Mouse (Mus musculus) large intestine, adult 2 months (tissue): ENCODE measurements around the gene Gm20498. TPM values are rescaled to one million over a fixed set of nuclear protein-coding genes. Genes with fewer than 3 reads are reported as not detected.
"Not testable (repeated sequence)": the region's sequence is repeated elsewhere in the genome, so short reads cannot be mapped to it uniquely, and the experiment has no call there.

Experiments used
- DNase-seq: peaks from one replicate; pipeline ENCODE4 v3.0.0-alpha.2; 2012; ENCODE audit warnings: low read depth, low spot score
- WGBS: fragments of 180-500 bp; shearing (Covaris S2); methylation state at CpG from one replicate; pipeline ENCODE4 v1.1.7; 2018; 5-methylcytosine and 5-hydroxymethylcytosine counted together
- polyA plus RNA-seq: library from polyadenylated mRNA; depleted of rRNA; stranded (reverse); fragments of >200 nt; gene quantifications from 2 replicates; pipeline ENCODE4 v1.2.3, GENCODE M21; 2012; rRNA removed

Gene Gm20498
- polyA plus RNA-seq, 1 experiment, result 13.8 TPM

GRCm38 (mm10) chr12:81379364-81379763 lies 153.3 kb downstream of the Gm20498 start, which contains the start of gene Gm4787:
Gm4787 (minus strand) TSS chr12:81379464.
- not testable (repeated sequence) for DNase-seq
- 96% methylated on average over 1 of the region's 1 CpGs for WGBS

DNA sequence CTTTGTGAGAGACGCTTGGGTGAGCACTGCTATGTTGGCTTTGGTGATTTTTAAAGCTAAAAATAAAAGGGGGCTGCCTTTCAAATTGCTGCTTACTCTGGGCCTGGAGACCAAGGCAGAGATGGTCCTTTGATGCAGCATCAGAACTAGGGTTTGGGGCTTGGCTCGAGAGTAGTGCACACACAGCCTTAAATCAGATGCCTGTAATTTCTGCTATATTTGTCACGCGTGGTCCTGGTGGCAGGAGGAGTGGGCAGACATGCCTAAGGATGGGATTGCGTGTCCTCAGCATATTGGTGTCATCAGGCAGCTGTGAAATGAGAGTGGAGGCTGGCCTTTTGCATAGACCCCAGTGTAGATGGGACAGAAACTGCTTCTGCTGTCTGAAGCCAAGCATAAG lies 198.9 kb downstream of the Gm20498 start:
- no peak for DNase-seq
- 70% methylated on average over 5 of the region's 5 CpGs for WGBS

DNA sequence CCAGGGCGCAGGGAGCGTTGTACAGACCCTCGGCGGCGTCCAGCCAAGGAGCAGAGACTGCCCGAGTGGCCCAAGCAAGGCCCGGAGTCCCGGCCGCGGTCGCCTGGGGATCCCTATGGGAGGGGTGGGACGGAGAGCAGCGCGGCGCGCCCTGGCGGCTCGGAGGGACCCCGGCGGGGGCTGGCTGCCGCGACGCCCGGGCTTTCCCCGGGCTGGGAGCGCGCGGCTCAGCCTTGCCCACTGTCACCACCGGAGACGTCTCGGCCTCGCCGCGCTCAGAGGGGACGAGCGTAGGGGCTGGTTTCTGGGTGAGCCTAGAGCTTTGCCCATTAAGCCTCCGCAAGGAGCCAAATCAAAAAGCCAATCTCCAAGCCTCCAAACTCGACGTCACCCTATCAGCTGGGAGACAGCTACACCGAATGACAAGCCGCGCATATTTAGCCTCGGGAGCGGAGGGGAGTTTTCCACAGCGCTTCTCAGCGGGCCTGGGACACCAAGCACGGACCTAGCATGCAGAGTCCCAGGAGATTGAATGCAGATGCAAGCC lies 199.8 kb downstream of the Gm20498 start, which contains the start of gene Slc8a3:
Slc8a3 (minus strand) TSS at position 306 of the 547 bp plus-strand sequence.
- DNase-seq, result no peak
- WGBS, result 2% methylated on average over 47 of the region's 47 CpGs

DNA sequence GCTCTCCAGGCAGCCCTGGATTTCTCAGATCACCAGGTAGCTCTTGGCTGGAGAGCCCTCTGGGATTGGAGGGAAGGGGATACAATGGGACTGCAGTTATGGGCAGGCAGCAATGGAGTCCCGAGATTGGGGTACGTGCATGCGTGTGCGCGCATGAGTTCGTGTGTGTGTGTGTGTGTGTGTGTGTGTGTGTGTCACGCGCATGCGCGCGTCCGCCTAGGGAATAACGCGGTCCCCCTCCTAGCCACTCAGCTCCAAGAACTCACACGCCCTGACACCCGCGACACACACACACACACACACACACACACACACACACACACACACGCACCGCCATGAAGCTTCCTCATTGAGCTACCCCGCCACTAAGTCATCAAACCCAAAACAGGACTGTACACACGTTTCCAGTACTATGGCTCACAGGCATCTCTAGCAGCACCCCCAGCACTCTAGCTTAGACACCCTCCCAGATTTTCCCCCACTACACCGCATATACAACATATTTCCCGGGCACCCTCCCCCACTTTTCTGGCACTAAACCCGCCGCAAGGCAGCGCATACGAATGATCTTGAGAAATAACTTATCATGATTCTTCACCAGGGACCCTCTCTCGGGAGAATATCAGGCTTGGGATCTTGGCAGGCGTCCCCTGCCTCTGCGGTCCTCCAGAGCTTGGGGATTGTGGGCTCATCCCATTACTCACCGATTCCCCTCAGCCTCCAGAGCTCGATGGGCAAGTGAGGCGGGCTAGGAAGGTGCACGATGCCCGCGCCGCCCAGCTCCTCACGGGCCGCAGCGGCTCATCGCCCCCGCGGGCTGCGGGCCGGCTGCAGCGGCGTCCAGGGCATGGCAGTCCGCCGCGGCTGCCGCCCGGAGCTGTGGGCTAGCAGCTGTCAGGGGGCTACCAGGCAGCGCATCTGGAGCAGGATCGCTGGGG lies 200.5 kb downstream of the Gm20498 start:
- DNase-seq, result no peak
- 2% methylated on average over 46 of the region's 54 CpGs for WGBS

GRCm38 (mm10) chr12:81331046-81331638 lies 201.6 kb downstream of the Gm20498 start:
- WGBS, result 45% methylated on average over 5 of the region's 5 CpGs
- no peak for DNase-seq

DNA sequence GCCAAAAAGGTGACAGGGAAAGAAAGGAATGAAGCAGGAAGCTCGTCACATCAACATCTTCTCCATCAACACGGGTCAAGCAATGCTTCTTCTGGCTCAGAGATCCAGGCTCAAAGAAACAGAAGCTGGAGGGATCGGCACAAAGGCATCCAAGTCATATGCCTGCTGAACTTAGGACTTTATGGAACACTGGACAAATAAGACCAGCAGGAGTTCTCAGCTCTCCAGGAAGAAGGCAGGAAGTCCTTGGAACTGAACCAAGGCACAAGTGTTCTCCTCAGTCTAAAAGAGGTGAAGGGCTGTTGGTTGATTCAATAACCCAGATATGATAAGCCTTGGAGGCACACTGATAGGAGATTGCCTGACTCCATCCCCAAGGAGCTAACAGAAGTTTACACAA lies 207.7 kb downstream of the Gm20498 start:
- 72% methylated on average over 3 of the region's 3 CpGs for WGBS
- no peak for DNase-seq

DNA sequence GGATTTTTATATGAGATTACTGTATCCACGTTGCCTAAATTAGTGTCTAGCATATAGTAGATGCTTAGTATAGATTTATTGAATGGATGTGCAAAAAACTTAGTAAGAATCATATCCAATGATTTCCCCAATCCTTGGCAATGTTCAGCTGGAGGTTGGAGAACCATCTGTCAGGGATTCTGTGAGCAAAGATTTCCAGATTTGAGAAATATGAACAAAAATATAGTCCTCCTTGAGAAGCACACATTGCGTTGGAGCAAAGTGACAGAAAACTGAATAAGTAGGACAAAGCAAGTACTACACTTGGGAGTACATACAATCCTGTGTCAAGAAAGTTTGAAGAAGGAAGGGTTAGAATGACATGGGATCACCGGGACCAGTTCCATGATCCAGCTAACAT lies 208.6 kb downstream of the Gm20498 start:
- WGBS, result 89% methylated on average over 3 of the region's 3 CpGs
- no peak for DNase-seq

GRCm38 (mm10) chr12:81321021-81321420 lies 211.7 kb downstream of the Gm20498 start:
- DNase-seq, result no peak
- WGBS, result 80% methylated on average over 1 of the region's 1 CpGs

GRCm38 (mm10) chr12:81317811-81318210 lies 214.9 kb downstream of the Gm20498 start:
- WGBS, result 50% methylated on average over 2 of the region's 2 CpGs
- no peak for DNase-seq

- WGBS, result 93% methylated on average over 5 of the region's 5 CpGs
- no peak for DNase-seq
Measured at GRCm38 (mm10) chr12:81315953-81316352, 216.8 kb downstream of the Gm20498 start.

Other genes starting within 250 kb of the Gm20498 start
- gene Slc8a3, start 199.7 kb downstream of the Gm20498 start, polyA plus RNA-seq, result 0.36 and 0.43 TPM in 2 replicates
- 0.14 and 0.41 TPM in 2 replicates for gene Gm4787, start 153.4 kb downstream of the Gm20498 start, polyA plus RNA-seq
- gene Adam4, start 111.0 kb downstream of the Gm20498 start, polyA plus RNA-seq, result 0.38 and 0.80 TPM in 2 replicates
- 82.6 and 89.8 TPM in 2 replicates for gene Cox16, start 47.8 kb downstream of the Gm20498 start, polyA plus RNA-seq
- 44.3 and 80.8 TPM in 2 replicates for gene Synj2bp, start within 50 bp of the Gm20498 start, polyA plus RNA-seq
- gene Adam21, start 35.6 kb upstream of the Gm20498 start, polyA plus RNA-seq, result not detected in 2 replicates
- gene Med6, start 62.1 kb upstream of the Gm20498 start, polyA plus RNA-seq, result 10.7 and 11.2 TPM in 2 replicates
- gene Ttc9, start 98.3 kb upstream of the Gm20498 start, polyA plus RNA-seq, result 0.75 and 0.93 TPM in 2 replicates
- 3.0 and 4.3 TPM in 2 replicates for gene Map3k9, start 248.3 kb upstream of the Gm20498 start, polyA plus RNA-seq